Mouse (Mus musculus) kidney, adult 18-20 months (tissue): ENCODE results near the gene Dnajb3.
"Not testable (repeated sequence)": the region's sequence is repeated elsewhere in the genome, so short reads cannot be mapped to it uniquely, and the experiment has no call there.

Experiments
- DNase-seq: peaks from one replicate; pipeline ENCODE4 v3.0.0; 2021

The Dnajb3 gene

GRCm38 (mm10) chr1:88213766-88214461, 8.3 kb upstream of the Dnajb3 start:
- DNase-seq = no peak

GRCm38 (mm10) chr1:88213061-88213460, 7.5 kb upstream of the Dnajb3 start:
- DNase-seq = no peak

DNA sequence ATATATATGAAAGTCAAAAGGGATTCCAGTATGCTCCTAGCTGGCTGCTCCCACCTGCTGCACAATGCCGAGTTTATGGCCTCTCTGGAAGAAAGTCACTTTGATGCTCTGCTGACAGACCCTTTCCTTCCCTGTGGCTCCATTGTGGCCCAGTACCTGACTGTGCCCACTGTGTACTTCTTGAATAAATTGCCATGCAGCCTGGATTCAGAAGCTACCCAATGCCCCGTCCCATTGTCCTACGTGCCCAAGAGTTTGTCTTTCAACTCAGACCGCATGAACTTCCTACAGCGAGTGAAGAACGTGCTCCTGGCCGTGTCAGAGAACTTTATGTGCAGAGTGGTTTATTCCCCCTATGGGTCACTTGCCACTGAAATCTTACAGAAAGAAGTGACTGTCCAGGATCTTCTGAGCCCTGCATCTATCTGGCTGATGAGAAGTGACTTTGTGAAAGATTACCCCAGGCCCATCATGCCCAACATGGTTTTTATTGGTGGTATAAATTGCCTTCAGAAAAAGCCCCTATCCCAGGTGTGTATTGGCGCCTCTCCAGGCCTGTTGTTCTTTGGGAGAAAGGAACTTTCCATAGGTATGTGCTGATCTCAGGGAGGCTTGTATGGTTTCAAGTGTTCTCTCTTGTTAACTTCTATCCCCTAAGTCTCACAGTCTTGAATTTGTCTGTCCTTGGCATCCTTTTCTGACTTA, 6.9 kb upstream of the Dnajb3 start:
- no peak for DNase-seq

GRCm38 (mm10) chr1:88211812-88212211, 6.2 kb upstream of the Dnajb3 start, which contains the start of gene Ugt1a1:
Ugt1a1 (plus strand) TSS chr1:88211959.
- DNase-seq = peak; percentile 45

DNA sequence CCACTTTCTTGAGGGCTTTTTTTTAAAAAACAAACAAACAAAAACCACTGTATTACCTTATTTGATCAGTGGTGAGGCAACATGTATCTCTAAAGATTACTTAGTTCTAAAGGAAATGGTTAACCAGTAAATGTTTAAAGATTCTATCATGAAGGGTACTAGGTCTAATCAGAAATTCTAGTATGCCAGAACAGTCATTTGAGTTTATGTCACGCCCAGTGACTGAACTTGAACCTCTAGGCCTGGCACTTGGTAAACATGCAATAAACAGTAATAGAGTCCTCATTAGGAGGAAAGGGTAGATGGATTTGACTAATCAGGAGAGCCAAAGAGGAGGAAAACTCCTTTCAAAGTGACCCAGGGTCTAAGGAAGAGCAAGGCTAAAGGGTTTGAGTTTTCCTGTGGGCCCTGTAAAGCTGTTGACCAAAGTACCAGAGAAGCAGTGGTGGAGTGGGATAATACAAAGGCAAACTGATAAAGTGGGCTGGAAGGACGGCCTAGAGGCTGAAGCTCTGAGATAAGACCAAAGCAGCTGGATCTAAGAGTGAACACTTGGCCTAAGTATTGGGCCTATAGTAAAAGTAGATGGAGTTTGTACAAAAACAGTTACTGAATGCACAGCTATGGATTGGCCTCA, 1.4 kb upstream of the Dnajb3 start:
- no peak for DNase-seq

- peak; percentile 66 for DNase-seq
Measured at GRCm38 (mm10) chr1:88200456-88200855, 5.1 kb downstream of the Dnajb3 start, which contains the start of gene Ugt1a2. Ugt1a2 (plus strand) TSS chr1:88200601.

GRCm38 (mm10) chr1:88199996-88200395, 5.6 kb downstream of the Dnajb3 start:
- DNase-seq = peak; percentile 39

GRCm38 (mm10) chr1:88197443-88197842, 8.1 kb downstream of the Dnajb3 start:
- DNase-seq = no peak

- DNase-seq = peak; percentile 69
Measured at GRCm38 (mm10) chr1:88195687-88196086, 9.9 kb downstream of the Dnajb3 start.

DNA sequence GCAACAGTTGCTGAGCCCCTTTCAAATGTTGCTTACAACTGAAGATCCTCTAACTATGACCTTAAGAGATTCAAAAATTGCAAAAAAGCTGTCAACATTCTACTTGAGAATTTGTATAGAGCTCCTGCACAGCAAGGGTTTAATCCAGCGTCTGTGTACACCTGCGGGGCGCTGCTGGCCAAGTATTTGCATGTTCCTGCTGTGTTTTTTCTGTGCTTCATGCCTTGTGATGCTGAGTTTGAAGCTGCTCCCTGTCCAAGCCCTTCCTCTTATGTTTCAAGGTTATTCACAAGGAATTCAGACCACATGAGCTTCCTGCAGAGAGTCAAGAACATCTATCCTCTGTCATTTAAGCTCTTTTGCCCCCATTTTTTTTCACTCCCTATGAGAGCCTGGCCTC, 13.4 kb downstream of the Dnajb3 start:
- DNase-seq = no peak

GRCm38 (mm10) chr1:88186325-88186935, 19.2 kb downstream of the Dnajb3 start:
- no peak for DNase-seq

GRCm38 (mm10) chr1:88179657-88180056, 25.9 kb downstream of the Dnajb3 start:
- DNase-seq = no peak

- DNase-seq = not testable (repeated sequence)
Measured at GRCm38 (mm10) chr1:88172190-88172589, 33.4 kb downstream of the Dnajb3 start.

DNA sequence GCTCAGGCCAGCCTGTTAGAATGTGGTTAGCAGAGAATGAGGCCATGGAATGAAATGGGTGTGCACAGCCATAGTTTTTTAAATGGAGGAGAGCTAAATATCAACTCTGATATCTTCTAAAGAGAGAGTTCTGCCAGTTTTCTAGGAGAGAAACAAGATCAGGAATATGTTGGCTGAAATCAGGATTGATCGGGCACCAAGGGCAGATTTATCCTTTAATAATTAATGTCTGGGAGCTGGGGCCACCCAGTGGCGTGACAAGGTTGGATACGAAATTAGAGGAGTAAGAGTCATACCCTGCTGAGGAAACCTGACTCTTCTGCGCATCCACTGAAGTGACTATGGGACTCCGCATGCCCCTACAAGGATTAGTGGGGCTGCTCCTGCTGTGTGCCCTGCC, 39.9 kb downstream of the Dnajb3 start, which contains the start of gene Ugt1a5:
Gene Ugt1a5, plus strand, starts transcription at position 302 of the 400 bp plus-strand sequence.
- DNase-seq = no peak

DNA sequence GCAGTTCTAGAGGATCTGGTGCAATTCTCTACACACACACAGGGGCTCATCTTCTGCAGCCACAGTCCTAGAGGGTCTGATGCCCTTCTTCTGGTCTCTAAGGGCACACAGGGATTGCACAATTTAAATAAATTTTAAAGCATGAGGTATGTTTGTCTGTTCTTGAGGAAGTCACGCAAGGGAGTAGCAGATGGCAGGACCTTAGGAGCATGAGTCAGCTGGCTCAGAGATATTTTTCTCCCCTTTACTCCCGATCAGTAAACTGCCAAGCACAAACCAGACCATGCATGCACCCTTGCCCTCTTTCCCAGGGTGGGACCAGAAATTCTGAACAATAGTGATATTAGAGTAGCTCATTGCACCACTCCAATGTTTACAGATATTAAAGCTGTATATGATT, 47.2 kb downstream of the Dnajb3 start:
- DNase-seq = no peak
